Mouse (Mus musculus): Measurements from ENCODE around the gene Tpk1. TPM values are rescaled to one million over a fixed set of nuclear protein-coding genes. Genes with fewer than 3 reads are reported as not detected.
"Not testable (repeated sequence)": the region's sequence is repeated elsewhere in the genome, so short reads cannot be mapped to it uniquely, and the experiment has no call there.

Tpk1 gene
- total RNA-seq, 2 experiments from 2014 or later: 4.6 to 4.7 TPM

- intact Hi-C loops (cut with DNase I): no loop called here
- DNase-seq: no peak
Observed at GRCm38 (mm10) chr6:43532822-43533221, 133.3 kb downstream of the Tpk1 start.

GRCm38 (mm10) chr6:43531996-43532395 lies 134.1 kb downstream of the Tpk1 start:
- DNase-seq: no peak
- intact Hi-C loops (cut with DNase I): no loop called here

- no peak for DNase-seq
- intact Hi-C loops (cut with DNase I): no loop called here
Observed at GRCm38 (mm10) chr6:43528996-43529395, 137.1 kb downstream of the Tpk1 start.

- no peak for DNase-seq
- intact Hi-C loops (cut with DNase I): no loop called here
Observed at GRCm38 (mm10) chr6:43525028-43525427, 141.1 kb downstream of the Tpk1 start.

- no peak for DNase-seq
Observed at GRCm38 (mm10) chr6:43522046-43522445, 144.0 kb downstream of the Tpk1 start.

GRCm38 (mm10) chr6:43520218-43520617 lies 145.9 kb downstream of the Tpk1 start:
- DNase-seq: no peak
- intact Hi-C loops (cut with DNase I): no loop called here

More at GRCm38 (mm10) chr6:43522046-43522445, 144.0 kb downstream of the Tpk1 start:
- intact Hi-C loops (cut with DNase I): no loop called here

GRCm38 (mm10) chr6:43518378-43518777 lies 147.7 kb downstream of the Tpk1 start:
- DNase-seq: no peak
- intact Hi-C loops (cut with DNase I): no loop called here

GRCm38 (mm10) chr6:43517316-43517655 lies 148.8 kb downstream of the Tpk1 start:
- intact Hi-C loops (cut with DNase I): no loop called here
- DNase-seq: no peak

GRCm38 (mm10) chr6:43516593-43517315 lies 149.3 kb downstream of the Tpk1 start:
- intact Hi-C loops (cut with DNase I): no loop called here
- no peak for DNase-seq

GRCm38 (mm10) chr6:43506686-43507385 lies 159.2 kb downstream of the Tpk1 start:
- intact Hi-C loops (cut with DNase I); DNase-seq: not testable (repeated sequence)

GRCm38 (mm10) chr6:43504609-43505230 lies 161.4 kb downstream of the Tpk1 start:
- intact Hi-C loops (cut with DNase I): no loop called here
- DNase-seq: no peak

- DNase-seq: no peak
- intact Hi-C loops (cut with DNase I): no loop called here
Observed at GRCm38 (mm10) chr6:43492367-43492766, 173.7 kb downstream of the Tpk1 start.

- no peak for DNase-seq
- intact Hi-C loops (cut with DNase I): no loop called here
Observed at GRCm38 (mm10) chr6:43486691-43487090, 179.4 kb downstream of the Tpk1 start.

- DNase-seq: no peak
- intact Hi-C loops (cut with DNase I): no loop called here
Observed at GRCm38 (mm10) chr6:43480687-43481086, 185.4 kb downstream of the Tpk1 start.

- intact Hi-C loops (cut with DNase I): no loop called here
Observed at GRCm38 (mm10) chr6:43478810-43479209, 187.3 kb downstream of the Tpk1 start.

GRCm38 (mm10) chr6:43476406-43476805 lies 189.7 kb downstream of the Tpk1 start:
- intact Hi-C loops (cut with DNase I): no loop called here
- DNase-seq: no peak

More at GRCm38 (mm10) chr6:43478810-43479209, 187.3 kb downstream of the Tpk1 start:
- DNase-seq: no peak

- DNase-seq: no peak
- intact Hi-C loops (cut with DNase I): no loop called here
Observed at GRCm38 (mm10) chr6:43475921-43476320, 190.2 kb downstream of the Tpk1 start.

GRCm38 (mm10) chr6:43471556-43471955 lies 194.5 kb downstream of the Tpk1 start:
- intact Hi-C loops (cut with DNase I): no loop called here
- DNase-seq: no peak

GRCm38 (mm10) chr6:43468821-43469594 lies 197.1 kb downstream of the Tpk1 start:
- no peak for DNase-seq
- intact Hi-C loops (cut with DNase I): no loop called here

- no peak for DNase-seq
- intact Hi-C loops (cut with DNase I): no loop called here
Observed at GRCm38 (mm10) chr6:43462849-43463369, 203.2 kb downstream of the Tpk1 start.
